Mouse (Mus musculus) kidney, postnatal 0 days (tissue): ENCODE results near the gene Nrxn3. TPM values are rescaled to one million over a fixed set of nuclear protein-coding genes. Genes with fewer than 3 reads are reported as not detected.

ENCODE experiments used
- ATAC-seq: fragments of 200-750 bp; cut with Nextera tagmentation; replicated peaks from 2 replicates; pipeline ENCODE4 v1.8.0; 2017; ENCODE audit warnings: low read depth, moderate number of reproducible peaks, moderate TSS enrichment, moderate library complexity; ENCODE audit not compliant: low FRiP score
- DNase-seq: peaks from one replicate; pipeline ENCODE4 v3.0.0-alpha.2; 2016; ENCODE audit warnings: low spot score
- H3K27ac ChIP-seq: fragments of 300-500 bp; sonication (generic); 2 replicates; pipeline ENCODE4 v1.5.1; 2014; ENCODE audit warnings: mild to moderate bottlenecking
- H3K27me3 ChIP-seq: fragments of 300-500 bp; sonication (generic); 2 replicates; pipeline ENCODE4 v1.6.1; 2014; ENCODE audit warnings: low read length, mixed read lengths; ENCODE audit not compliant: insufficient read depth
- H3K36me3 ChIP-seq: fragments of 300-500 bp; sonication (generic); 2 replicates; pipeline ENCODE4 v1.6.1; 2014; ENCODE audit warnings: low read length, mixed read lengths; ENCODE audit not compliant: insufficient read depth
- H3K4me1 ChIP-seq: fragments of 300-500 bp; sonication (generic); replicated peaks from 2 replicates; pipeline ENCODE4 v1.6.1; 2014; ENCODE audit warnings: antibody characterized with exemption, low read length, mixed read lengths; ENCODE audit not compliant: insufficient read depth
- H3K4me2 ChIP-seq: fragments of 300-500 bp; sonication (generic); 2 replicates; pipeline ENCODE4 v1.6.1; 2014; ENCODE audit warnings: mild to moderate bottlenecking, low read length, moderate library complexity, mixed read lengths
- H3K4me3 ChIP-seq: fragments of 300-500 bp; sonication (generic); replicated peaks from 2 replicates; pipeline ENCODE4 v1.5.1; 2014; ENCODE audit warnings: low read depth, low read length
- H3K9ac ChIP-seq: fragments of 300-500 bp; sonication (generic); 2 replicates; pipeline ENCODE4 v1.6.1; 2014; ENCODE audit warnings: low read depth, low read length
- H3K9me3 ChIP-seq: fragments of 300-500 bp; sonication (generic); replicated peaks from 2 replicates; pipeline ENCODE4 v1.6.1; 2016; ENCODE audit warnings: low read length, inconsistent platforms, mixed read lengths
- CTCF ChIP-seq: IDR thresholded peaks from 2 replicates; pipeline ENCODE4 v1.5.1; 2016; ENCODE audit warnings: antibody characterized with exemption, low read depth, mild to moderate bottlenecking, moderate library complexity
- WGBS: fragments of 180-500 bp; shearing (Covaris S2); extraction: QIAGEN DNeasy Blood & Tissue Kit; methylation state at CpG from one replicate; pipeline ENCODE4 v1.1.7; 2014; 5-methylcytosine and 5-hydroxymethylcytosine counted together
- polyA plus RNA-seq: library from polyadenylated mRNA; unstranded; fragments of >200 nt; fragmentation: Nextera tagmentation; extraction: Ambion mirVana; gene quantifications from 2 replicates; pipeline ENCODE4 v1.2.1, GENCODE M21; 2015

The Nrxn3 gene
- polyA plus RNA-seq, 1 experiment from 2014 or later: 3.0 TPM

DNA sequence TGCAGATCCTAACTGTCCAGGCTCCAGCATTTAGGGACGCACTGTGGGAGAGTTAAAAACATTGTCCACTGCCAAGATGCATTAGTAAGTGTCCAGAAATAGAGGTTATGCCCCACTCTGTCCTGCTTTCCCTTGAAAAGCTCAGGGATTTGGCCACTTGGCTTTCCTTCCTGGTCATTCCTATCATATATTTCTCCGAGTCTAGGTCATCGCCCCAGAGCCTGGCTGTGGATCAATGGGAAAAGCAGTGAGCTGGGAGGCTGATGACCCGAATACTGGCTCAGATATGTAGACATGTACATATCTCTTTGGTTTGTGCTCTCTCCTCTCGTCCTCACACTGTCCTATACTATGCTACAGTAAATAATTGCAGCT lies 96.6 kb downstream of the Nrxn3 start:
- H3K9ac ChIP-seq: no peak overlapping the region
- no peak for ATAC-seq
- no peaks in the 10 kb centered on the region for H3K27me3 ChIP-seq
- H3K4me2 ChIP-seq: no peak overlapping the region
- no peak for DNase-seq
- no peak for TF ChIP-seq CTCF
- no peak overlapping the region for H3K4me3 ChIP-seq
- no peak overlapping the region for H3K27ac ChIP-seq
- 50% methylated on average over 5 of the region's 5 CpGs for WGBS
- no peaks in the 10 kb centered on the region for H3K9me3 ChIP-seq
- no peaks in the 10 kb centered on the region for H3K4me1 ChIP-seq
- H3K36me3 ChIP-seq: no peaks in the 10 kb centered on the region

DNA sequence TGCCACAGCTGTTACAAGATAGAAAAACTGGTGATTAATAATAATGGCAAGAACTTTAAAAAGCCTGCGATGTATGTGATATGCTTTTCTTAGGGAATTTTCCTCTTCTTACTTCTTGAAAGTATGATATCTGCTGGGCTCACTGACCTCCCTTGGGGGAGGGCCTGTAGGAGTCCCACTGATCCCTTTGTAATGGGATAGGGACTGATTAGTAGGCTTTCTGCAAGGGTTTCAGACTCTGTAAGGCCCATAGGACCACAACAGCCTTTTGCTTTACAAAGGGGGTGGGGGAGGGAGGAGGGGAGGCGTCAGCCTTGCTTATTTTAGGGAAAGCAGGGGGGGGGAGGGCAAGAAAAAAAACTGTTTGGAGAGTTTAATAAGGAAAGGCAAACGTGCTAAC lies 97.5 kb downstream of the Nrxn3 start:
- Histone ChIP-seq H3K9me3 (no peaks in the 10 kb centered on the region), H3K4me1 (no peaks in the 10 kb centered on the region), H3K27ac (no peak overlapping the region), H3K4me2 (no peak overlapping the region), H3K9ac (no peak overlapping the region), H3K27me3 (no peaks in the 10 kb centered on the region), H3K36me3 (no peaks in the 10 kb centered on the region), H3K4me3 (no peak overlapping the region)
- no peak for TF ChIP-seq CTCF
- DNase-seq (no peak), ATAC-seq (no peak)
- WGBS: 9% methylated on average over 3 of the region's 3 CpGs

GRCm38 (mm10) chr12:88830851-88831250 lies 108.2 kb downstream of the Nrxn3 start:
- no peaks in the 10 kb centered on the region for H3K27me3 ChIP-seq
- DNase-seq: no peak
- H3K4me2 ChIP-seq: no peak overlapping the region
- ATAC-seq: no peak
- no peaks in the 10 kb centered on the region for H3K36me3 ChIP-seq
- H3K9ac ChIP-seq: no peak overlapping the region
- H3K4me1 ChIP-seq: no peaks in the 10 kb centered on the region
- no peak overlapping the region for H3K4me3 ChIP-seq
- no peak overlapping the region for H3K27ac ChIP-seq
- TF ChIP-seq CTCF: no peak
- 97% methylated on average over 1 of the region's 1 CpGs for WGBS
- H3K9me3 ChIP-seq: no peaks in the 10 kb centered on the region

DNA sequence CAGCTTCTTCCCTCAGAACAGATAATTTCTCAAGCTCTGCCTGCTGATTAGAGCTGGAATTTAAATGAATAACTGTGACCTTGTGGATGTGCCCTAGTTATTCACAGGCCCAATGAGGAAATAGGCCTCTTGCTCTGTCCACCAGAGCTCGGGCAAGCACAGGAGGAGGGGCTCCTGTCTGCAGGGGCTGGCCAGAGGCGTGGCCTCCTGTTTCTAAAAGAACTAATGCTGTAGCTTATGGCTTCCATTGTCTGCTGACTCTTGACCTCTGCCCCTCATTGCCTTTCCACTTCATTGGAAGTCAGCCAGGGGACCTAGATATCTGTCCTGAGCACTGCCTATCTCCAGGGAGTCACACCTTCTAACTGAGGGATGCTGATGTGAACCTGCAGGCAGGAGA lies 113.1 kb downstream of the Nrxn3 start:
- no peaks in the 10 kb centered on the region for H3K27me3 ChIP-seq
- no peak overlapping the region for H3K9ac ChIP-seq
- DNase-seq: no peak
- no peaks in the 10 kb centered on the region for H3K9me3 ChIP-seq
- no peak overlapping the region for H3K27ac ChIP-seq
- H3K4me3 ChIP-seq: no peak overlapping the region
- H3K36me3 ChIP-seq: no peaks in the 10 kb centered on the region
- TF ChIP-seq CTCF: no peak
- no peaks in the 10 kb centered on the region for H3K4me1 ChIP-seq
- WGBS: 15% methylated on average over 2 of the region's 2 CpGs
- no peak overlapping the region for H3K4me2 ChIP-seq
- no peak; the same call in 1 of the 2 replicates for ATAC-seq

DNA sequence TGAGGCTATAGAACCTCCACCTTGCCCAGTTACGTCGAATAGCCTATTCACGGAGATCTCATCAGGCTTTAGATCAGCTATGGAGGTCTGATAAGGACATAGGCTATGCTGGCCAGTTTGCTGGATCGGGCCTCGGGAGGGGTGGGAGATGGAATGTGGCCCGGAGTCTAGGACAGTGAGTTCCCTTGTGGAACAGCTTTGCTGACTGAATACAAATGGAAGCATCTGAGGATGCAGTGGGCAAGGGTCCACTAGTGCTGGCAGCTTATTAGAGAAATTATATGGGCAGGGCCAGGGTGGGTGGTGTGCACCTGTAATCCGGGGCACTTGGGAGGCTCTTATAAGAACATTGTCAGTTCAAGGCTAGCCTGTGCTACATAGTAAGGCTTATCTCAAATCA lies 117.0 kb downstream of the Nrxn3 start:
- Histone ChIP-seq H3K4me3 (no peak overlapping the region), H3K4me2 (no peak overlapping the region), H3K9me3 (no peaks in the 10 kb centered on the region), H3K27ac (no peak overlapping the region), H3K4me1 (no peaks in the 10 kb centered on the region), H3K36me3 (no peaks in the 10 kb centered on the region), H3K9ac (no peak overlapping the region), H3K27me3 (no peaks in the 10 kb centered on the region)
- DNase-seq (no peak), ATAC-seq (no peak)
- 89% methylated on average over 7 of the region's 7 CpGs for WGBS
- TF ChIP-seq CTCF: no peak

- ATAC-seq (no peak), DNase-seq (no peak)
- no peak for TF ChIP-seq CTCF
- Histone ChIP-seq H3K9ac (no peak overlapping the region), H3K9me3 (no peaks in the 10 kb centered on the region), H3K4me2 (no peak overlapping the region), H3K4me3 (no peak overlapping the region), H3K4me1 (no peaks in the 10 kb centered on the region), H3K36me3 (no peaks in the 10 kb centered on the region), H3K27ac (no peak overlapping the region), H3K27me3 (no peaks in the 10 kb centered on the region)
- WGBS: 89% methylated on average over 6 of the region's 6 CpGs
Observed at GRCm38 (mm10) chr12:88841350-88841749, 118.7 kb downstream of the Nrxn3 start.

- DNase-seq: no peak
- no peaks in the 10 kb centered on the region for H3K36me3 ChIP-seq
- 39% methylated on average over 6 of the region's 6 CpGs for WGBS
- no peaks in the 10 kb centered on the region for H3K27me3 ChIP-seq
- no peak for ATAC-seq
- no peaks in the 10 kb centered on the region for H3K9me3 ChIP-seq
- no peak overlapping the region for H3K9ac ChIP-seq
- H3K4me1 ChIP-seq: no peaks in the 10 kb centered on the region
- H3K4me3 ChIP-seq: no peak overlapping the region
- TF ChIP-seq CTCF: no peak; the same call in 1 of the 2 replicates
- H3K27ac ChIP-seq: no peak overlapping the region
- no peak overlapping the region for H3K4me2 ChIP-seq
Observed at GRCm38 (mm10) chr12:88850400-88851179, 127.9 kb downstream of the Nrxn3 start.
